Mouse (Mus musculus): ENCODE measurements around the gene S100a11.

- no peak for TF ChIP-seq CTCF (IDR thresholded peaks at IDR 0.05; ENCODE audit: low read depth, low read length)
- TF ChIP-seq TAL1 (conservative IDR thresholded peaks at IDR 0.05; ENCODE audit: low read depth, low read length), result no peak
- no peak for TF ChIP-seq GATA1 (IDR thresholded peaks at IDR 0.05; ENCODE audit: borderline replicate concordance, low read length)
Measured at GRCm38 (mm10) chr3:93555878-93556254, 35.6 kb downstream of the S100a11 start.

All from G1E (cell line).